Mouse (Mus musculus) kidney, postnatal 25 days (tissue): ENCODE data around the gene Chchd6.

Source experiments
- DNase-seq, 2 experiments: peaks; one replicate each; pipeline ENCODE4 v3.0.0; 2021; ENCODE audit warnings: mixed read lengths in 2 of 2

The Chchd6 gene

GRCm38 (mm10) chr6:89508263-89508662 lies 87.2 kb downstream of the Chchd6 start:
- DNase-seq: no peak

- DNase-seq: no peak
These were observed 95.5 kb downstream of the Chchd6 start for GRCm38 (mm10) chr6:89499961-89500360.

- no peak for DNase-seq
These were observed 96.5 kb downstream of the Chchd6 start for GRCm38 (mm10) chr6:89498764-89499516.

- DNase-seq: no peak
These were observed 98.5 kb downstream of the Chchd6 start for GRCm38 (mm10) chr6:89496916-89497315.

GRCm38 (mm10) chr6:89492368-89492767 lies 103.1 kb downstream of the Chchd6 start:
- DNase-seq: no peak

GRCm38 (mm10) chr6:89490369-89490768 lies 105.1 kb downstream of the Chchd6 start:
- no peak for DNase-seq

- DNase-seq: no peak
These were observed 105.9 kb downstream of the Chchd6 start for GRCm38 (mm10) chr6:89489533-89489932.

GRCm38 (mm10) chr6:89486055-89486454 lies 109.4 kb downstream of the Chchd6 start:
- DNase-seq: no peak

GRCm38 (mm10) chr6:89481192-89481591 lies 114.3 kb downstream of the Chchd6 start:
- DNase-seq: no peak

GRCm38 (mm10) chr6:89467908-89468307 lies 127.5 kb downstream of the Chchd6 start:
- no peak for DNase-seq

GRCm38 (mm10) chr6:89467290-89467689 lies 128.2 kb downstream of the Chchd6 start:
- no peak for DNase-seq

- no peak for DNase-seq
These were observed 128.6 kb downstream of the Chchd6 start for GRCm38 (mm10) chr6:89466875-89467274.

GRCm38 (mm10) chr6:89466053-89466708 lies 129.3 kb downstream of the Chchd6 start:
- DNase-seq: no peak

GRCm38 (mm10) chr6:89462223-89462760 lies 133.2 kb downstream of the Chchd6 start:
- no peak for DNase-seq

GRCm38 (mm10) chr6:89461250-89462222 lies 133.9 kb downstream of the Chchd6 start:
- no peak for DNase-seq

GRCm38 (mm10) chr6:89459634-89460033 lies 135.8 kb downstream of the Chchd6 start:
- DNase-seq: no peak

- DNase-seq: no peak
These were observed 137.9 kb downstream of the Chchd6 start for GRCm38 (mm10) chr6:89457601-89458000.

GRCm38 (mm10) chr6:89456409-89456961 lies 139.0 kb downstream of the Chchd6 start:
- DNase-seq: no peak

- DNase-seq: no peak
These were observed 139.9 kb downstream of the Chchd6 start for GRCm38 (mm10) chr6:89455523-89456000.

GRCm38 (mm10) chr6:89454437-89454836 lies 141.0 kb downstream of the Chchd6 start:
- DNase-seq: no peak

GRCm38 (mm10) chr6:89452976-89453674 lies 142.3 kb downstream of the Chchd6 start:
- no peak for DNase-seq

GRCm38 (mm10) chr6:89452356-89452755 lies 143.1 kb downstream of the Chchd6 start:
- DNase-seq: no peak
